Mouse (Mus musculus) CH12.LX (cell line): ENCODE results near the gene Egfl7.

ENCODE experiments used
- BHLHE40 ChIP-seq: IDR thresholded peaks from 2 replicates; pipeline ENCODE4 v1.6.1; 2011; ENCODE audit warnings: mild to moderate bottlenecking, low read depth, low read length, improper control_type of control experiment
- CTCF ChIP-seq, 2 experiments: IDR thresholded peaks in 1 of 2; conservative IDR thresholded peaks in 1 of 2; 2 replicates each; pipeline ENCODE4 v1.5.1; 2011 to 2012; ENCODE audit warnings: low read depth in 2 of 2, low read length in 2 of 2, improper control_type of control experiment in 1 of 2, inconsistent platforms in 1 of 2, mild to moderate bottlenecking in 1 of 2, moderate library complexity in 1 of 2
- E2F4 ChIP-seq: IDR thresholded peaks from 2 replicates; pipeline ENCODE4 v1.6.1; 2011; ENCODE audit warnings: low read depth, low read length, improper control_type of control experiment; ENCODE audit not compliant: insufficient replicate concordance
- EP300 ChIP-seq: IDR thresholded peaks from 2 replicates; pipeline ENCODE4 v1.6.1; 2011; ENCODE audit warnings: low read length, improper control_type of control experiment
- ETS1 ChIP-seq: conservative IDR thresholded peaks from 2 replicates; pipeline ENCODE4 v1.6.1; 2012; ENCODE audit warnings: low read depth, mild to moderate bottlenecking, inconsistent platforms, low read length, improper control_type of control experiment, moderate library complexity
- HCFC1 ChIP-seq: IDR thresholded peaks from 2 replicates; pipeline ENCODE4 v1.6.1; 2012; ENCODE audit warnings: low read depth, mild to moderate bottlenecking, inconsistent platforms, low read length, improper control_type of control experiment
- MEF2A ChIP-seq: IDR thresholded peaks from 2 replicates; pipeline ENCODE4 v1.6.1; 2014; ENCODE audit warnings: low read depth, mild to moderate bottlenecking, inconsistent platforms, low read length, improper control_type of control experiment, borderline replicate concordance
- MXI1 ChIP-seq: IDR thresholded peaks from 2 replicates; pipeline ENCODE4 v1.6.1; 2011; ENCODE audit warnings: mild to moderate bottlenecking, low read depth, low read length, improper control_type of control experiment
- MYC ChIP-seq: IDR thresholded peaks from 2 replicates; pipeline ENCODE4 v1.6.1; 2011; ENCODE audit warnings: low read depth, mild to moderate bottlenecking, improper control_type of control experiment, low read length
- POLR2A ChIP-seq: IDR thresholded peaks from 2 replicates; pipeline ENCODE4 v1.6.1; 2011; ENCODE audit warnings: low read depth, mild to moderate bottlenecking, improper control_type of control experiment, low read length
- TCF12 ChIP-seq: IDR thresholded peaks from 2 replicates; pipeline ENCODE4 v1.6.1; 2014; ENCODE audit warnings: low read depth, mild to moderate bottlenecking, inconsistent platforms, low read length, improper control_type of control experiment
- USF1 ChIP-seq: IDR thresholded peaks from 2 replicates; pipeline ENCODE4 v1.6.1; 2014; ENCODE audit warnings: low read depth, mild to moderate bottlenecking, inconsistent platforms, low read length, improper control_type of control experiment
- USF2 ChIP-seq: conservative IDR thresholded peaks from 2 replicates; pipeline ENCODE4 v1.6.1; 2011; ENCODE audit warnings: low read depth, low read length, improper control_type of control experiment
- ZC3H11A ChIP-seq: IDR thresholded peaks from 2 replicates; pipeline ENCODE4 v1.6.1; 2012; ENCODE audit warnings: low read depth, mild to moderate bottlenecking, inconsistent platforms, low read length, improper control_type of control experiment

- TF ChIP-seq CTCF (conservative IDR thresholded peaks at IDR 0.05 in 1 of 2, IDR thresholded peaks at IDR 0.05 in 1 of 2; ENCODE audit: low read depth in 2 of 2, low read length in 2 of 2) (peak in 1 of 2 experiments; percentile 72; a peak in 3 of 4 replicates), ZC3H11A (no peak), USF2 (peak; percentile 78), MXI1 (no peak), MEF2A (no peak), MYC (no peak), USF1 (peak; percentile 83), HCFC1 (no peak), POLR2A (peak; percentile 74), TCF12 (no peak; the same call in 1 of the 2 replicates), BHLHE40 (peak; percentile 80), EP300 (no peak; the same call in 1 of the 2 replicates), E2F4 (no peak), ETS1 (no peak)
Observed at GRCm38 (mm10) chr2:26586294-26587043, 6.7 kb downstream of the Egfl7 start, which contains the start of gene Gm20532.
